ENCODE assay signal across 10 mouse cellular contexts in genomic region chr7:75290554-75290953, GRCm38 (mm10). TPM values are rescaled to one million over a fixed set of nuclear protein-coding genes. Genes with fewer than 3 reads are reported as not detected.
"Had no signal": no experiment of that assay in that cellular context is flagged by ENCODE, and none has a peak within 500 bp of the region (broad histone marks: within the 10 kb centered on the region; RNA-seq: fewer than 3 reads in every experiment).

No protein-coding gene starts in this region.

- H3K9ac ChIP-seq: limb, embryonic 13.5 days; liver, embryonic 14.5 days; midbrain, embryonic 12.5 days had no signal

- H3K27ac ChIP-seq: layer of hippocampus, adult 2 months; limb, embryonic 13.5 days; liver, embryonic 14.5 days; midbrain, embryonic 12.5 days had no signal

- H3K4me3 ChIP-seq: layer of hippocampus, adult 2 months; limb, embryonic 13.5 days; midbrain, embryonic 12.5 days had no signal

- H3K36me3 ChIP-seq: limb, embryonic 13.5 days; midbrain, embryonic 12.5 days had no signal

- H3K9me3 ChIP-seq: limb, embryonic 13.5 days; midbrain, embryonic 12.5 days had no signal

- DNase-seq: kidney, postnatal 10 days; kidney, postnatal 4 days; lung, adult 18-20 months; right cerebral cortex, postnatal 14 days; thymus, postnatal 36 days had no signal

RNA-seq across cellular contexts. Expression of gene Sv2b, which starts 18.5 kb away (rescaled TPM):
- total RNA-seq: megakaryocyte-erythroid progenitor cell, adult 5-6 weeks had no signal
